ENCODE assay signal across 21 mouse cellular contexts in the genomic region with DNA sequence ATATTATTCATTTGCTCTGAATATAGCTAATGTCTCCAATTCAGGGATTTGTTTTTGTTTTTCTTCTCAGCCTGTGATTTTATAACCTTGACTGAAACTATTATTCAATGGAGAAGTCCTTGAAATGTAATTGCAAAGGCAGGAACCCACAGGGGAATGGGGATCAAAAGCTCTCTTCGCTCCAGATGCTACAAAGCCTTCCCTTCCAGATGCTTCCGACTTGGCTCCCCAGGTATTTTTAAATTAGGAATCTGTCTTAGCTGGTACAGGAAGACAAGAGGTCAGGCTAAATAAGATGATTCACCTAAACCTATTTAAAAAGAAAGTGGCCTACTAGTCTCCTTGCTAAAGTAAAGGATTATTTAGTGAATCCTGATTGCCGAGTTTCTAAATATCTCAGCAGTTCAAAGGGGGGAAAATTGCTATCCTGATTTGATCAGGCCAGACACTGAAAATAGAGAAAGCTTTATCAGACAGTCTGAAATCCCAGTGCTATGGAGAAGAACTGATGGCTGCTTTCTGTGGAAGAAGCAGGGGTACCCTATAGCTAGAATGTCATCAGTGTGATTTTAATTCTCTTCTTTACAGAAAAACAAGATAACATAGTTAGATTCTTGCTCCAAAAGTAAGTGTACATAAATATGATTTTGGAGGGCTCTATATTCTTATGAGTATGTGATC.
A peak's percentile ranks its signal among the peaks of the same experiment; 100 is the strongest.
DNase-seq lines count a peak whose midpoint lies in the region; ATAC-seq and TF ChIP-seq lines count a peak whose summit lies in the region.
"Had no signal": no experiment of that assay in that cellular context is flagged by ENCODE, and none has a peak within 500 bp of the region (broad histone marks: within the 10 kb centered on the region; RNA-seq: fewer than 3 reads in every experiment).

No protein-coding gene starts in this region.

- no peaks in the 10 kb centered on the region for H3K9me3 ChIP-seq in hindbrain, embryonic 11.5 days (ENCODE audit: control insufficient read depth, low read length)
- H3K9me3 ChIP-seq in hindbrain, embryonic 16.5 days (ENCODE audit: control insufficient read depth, low read length) = no peaks in the 10 kb centered on the region
- H3K9me3 ChIP-seq in midbrain, embryonic 15.5 days = no peaks in the 10 kb centered on the region
- H3K9me3 ChIP-seq: embryonic facial prominence, embryonic 12.5 days; heart, embryonic 10.5 days; limb, embryonic 15.5 days; neural tube, embryonic 15.5 days had no signal

- no peak overlapping the region for H3K9ac ChIP-seq in hindbrain, embryonic 11.5 days (ENCODE audit: low read depth, low read length)
- H3K9ac ChIP-seq in hindbrain, embryonic 16.5 days (ENCODE audit: low read depth, low read length) = no peak overlapping the region
- no peak overlapping the region for H3K9ac ChIP-seq in midbrain, embryonic 15.5 days
- H3K9ac ChIP-seq: embryonic facial prominence, embryonic 12.5 days; limb, embryonic 15.5 days; liver, embryonic 14.5 days; lung, embryonic 14.5 days; neural tube, embryonic 15.5 days had no signal

- peak; percentile 3 for DNase-seq in adrenal gland, postnatal 10 days
- DNase-seq in adrenal gland, adult 8-10 months = no peak
- peak; percentile 10 for DNase-seq in hindbrain, embryonic 11.5 days (ENCODE audit: low spot score)
- DNase-seq in brain, embryonic 14.5 days (ENCODE audit: low read depth) = peak; percentile 81
- no peak for DNase-seq in lung, postnatal 10 days
- DNase-seq in heart, adult 18-20 months = no peak
- DNase-seq: cerebellum, adult 9-10 months; heart, postnatal 4 days; kidney, adult 8-10 months; kidney, postnatal 14 days; left cerebral cortex, postnatal 4 days; lung, embryonic 14.5 days; right cerebral cortex, postnatal 14 days had no signal

- H3K27ac ChIP-seq in hindbrain, embryonic 11.5 days (ENCODE audit: low read depth, low read length) = no peak overlapping the region
- no peak overlapping the region for H3K27ac ChIP-seq in hindbrain, embryonic 16.5 days (ENCODE audit: low read depth, low read length)
- H3K27ac ChIP-seq in midbrain, embryonic 15.5 days = 0 out of 2 replicates have a peak overlapping the region, but pooled peaks have one; percentile 29
- H3K27ac ChIP-seq: embryonic facial prominence, embryonic 12.5 days; heart, embryonic 10.5 days; limb, embryonic 15.5 days; liver, embryonic 14.5 days; macrophage; neural tube, embryonic 15.5 days had no signal

- H3K4me2 ChIP-seq in hindbrain, embryonic 11.5 days (replicated peaks; ENCODE audit: low read depth, low read length) = no peak overlapping the region
- H3K4me2 ChIP-seq in hindbrain, embryonic 16.5 days (ENCODE audit: low read length) = no peak overlapping the region
- no peak overlapping the region for H3K4me2 ChIP-seq in midbrain, embryonic 15.5 days
- H3K4me2 ChIP-seq: embryonic facial prominence, embryonic 12.5 days; limb, embryonic 15.5 days; lung, embryonic 14.5 days; neural tube, embryonic 15.5 days had no signal

- H3K27me3 ChIP-seq in hindbrain, embryonic 11.5 days (ENCODE audit: control insufficient read depth, insufficient read depth, low read length) = no peaks in the 10 kb centered on the region
- no peaks in the 10 kb centered on the region for H3K27me3 ChIP-seq in hindbrain, embryonic 16.5 days (replicated peaks; ENCODE audit: control insufficient read depth, insufficient read depth, low read length)
- no peaks in the 10 kb centered on the region for H3K27me3 ChIP-seq in midbrain, embryonic 15.5 days (replicated peaks)
- H3K27me3 ChIP-seq: embryonic facial prominence, embryonic 12.5 days; limb, embryonic 15.5 days; neural tube, embryonic 15.5 days had no signal

- H3K4me1 ChIP-seq in hindbrain, embryonic 11.5 days (replicated peaks; ENCODE audit: control insufficient read depth, insufficient read depth, low read length) = no peaks in the 10 kb centered on the region
- H3K4me1 ChIP-seq in hindbrain, embryonic 16.5 days (ENCODE audit: control insufficient read depth, insufficient read depth, low read depth, low read length) = no peaks in the 10 kb centered on the region
- H3K4me1 ChIP-seq in midbrain, embryonic 15.5 days = no peaks in the 10 kb centered on the region
- H3K4me1 ChIP-seq: embryonic facial prominence, embryonic 12.5 days; heart, embryonic 10.5 days; limb, embryonic 15.5 days; neural tube, embryonic 15.5 days had no signal

- no peak for ATAC-seq in hindbrain, embryonic 11.5 days (ENCODE audit: low FRiP score)
- ATAC-seq in hindbrain, embryonic 16.5 days = no peak
- ATAC-seq in midbrain, embryonic 15.5 days (replicated peaks) = peak; percentile 70

- no peak for TF ChIP-seq CTCF in brain, embryonic 14.5 days (IDR thresholded peaks at IDR 0.05; ENCODE audit: borderline replicate concordance, extremely low read depth, insufficient read depth, insufficient read length)

- TF ChIP-seq POLR2A in brain, embryonic 14.5 days (IDR thresholded peaks at IDR 0.05; ENCODE audit: borderline replicate concordance, extremely low read depth, insufficient read depth, insufficient read length, poor library complexity, severe bottlenecking) = no peak

- H3K36me3 ChIP-seq in hindbrain, embryonic 11.5 days (ENCODE audit: control insufficient read depth, insufficient read depth, low read length) = no peaks in the 10 kb centered on the region
- no peaks in the 10 kb centered on the region for H3K36me3 ChIP-seq in hindbrain, embryonic 16.5 days (ENCODE audit: control insufficient read depth, insufficient read depth, low read length)
- H3K36me3 ChIP-seq in midbrain, embryonic 15.5 days (replicated peaks) = no peaks in the 10 kb centered on the region
- H3K36me3 ChIP-seq: embryonic facial prominence, embryonic 12.5 days; heart, embryonic 10.5 days; limb, embryonic 15.5 days; neural tube, embryonic 15.5 days had no signal

- 50% methylated on average over 3 of the region's 3 CpGs for whole genome bisulfite sequencing in hindbrain, embryonic 11.5 days
- WGBS in hindbrain, embryonic 16.5 days = 45% methylated on average over 3 of the region's 3 CpGs
- 28% methylated on average over 3 of the region's 3 CpGs for WGBS in midbrain, embryonic 15.5 days

- H3K4me3 ChIP-seq in hindbrain, embryonic 11.5 days (ENCODE audit: low read depth, low read length) = no peak overlapping the region
- H3K4me3 ChIP-seq in hindbrain, embryonic 16.5 days (ENCODE audit: low read length) = no peak overlapping the region
- H3K4me3 ChIP-seq in midbrain, embryonic 15.5 days = no peak overlapping the region
- H3K4me3 ChIP-seq: embryonic facial prominence, embryonic 12.5 days; heart, embryonic 10.5 days; limb, embryonic 15.5 days; neural tube, embryonic 15.5 days had no signal

Comparison
In these comparisons a context has a peak if more than half of its experiments do, and no peak if none do; other contexts are left out.
1. DNase-seq: peak in adrenal gland, postnatal 10 days (single experiment), hindbrain, embryonic 11.5 days (single experiment) and brain, embryonic 14.5 days (single experiment); none in adrenal gland, adult 8-10 months (single experiment), lung, postnatal 10 days (single experiment) and heart, adult 18-20 months (0 of 2).